Mouse (Mus musculus): ENCODE results near the gene 4921536K21Rik.

GRCm38 (mm10) chr11:3878660-3879059 lies 16.2 kb downstream of the 4921536K21Rik start:
- no peak for TF ChIP-seq POLR2A (IDR thresholded peaks at IDR 0.05; ENCODE audit: borderline replicate concordance, low read depth, low read length)
- TF ChIP-seq CTCF (IDR thresholded peaks at IDR 0.05; ENCODE audit: low read depth, low read length), result no peak
